Mouse (Mus musculus) CH12.LX (cell line): ENCODE data around the gene Pdhx.

ENCODE experiments used
- CTCF ChIP-seq, 2 experiments: IDR thresholded peaks in 1 of 2; conservative IDR thresholded peaks in 1 of 2; 2 replicates each; pipeline ENCODE4 v1.5.1; 2011 to 2012; ENCODE audit warnings: low read depth in 2 of 2, low read length in 2 of 2, improper control_type of control experiment in 1 of 2, inconsistent platforms in 1 of 2, mild to moderate bottlenecking in 1 of 2, moderate library complexity in 1 of 2
- EP300 ChIP-seq: IDR thresholded peaks from 2 replicates; pipeline ENCODE4 v1.6.1; 2011; ENCODE audit warnings: low read length, improper control_type of control experiment
- ETS1 ChIP-seq: conservative IDR thresholded peaks from 2 replicates; pipeline ENCODE4 v1.6.1; 2012; ENCODE audit warnings: low read depth, mild to moderate bottlenecking, inconsistent platforms, low read length, improper control_type of control experiment, moderate library complexity
- MEF2A ChIP-seq: IDR thresholded peaks from 2 replicates; pipeline ENCODE4 v1.6.1; 2014; ENCODE audit warnings: low read depth, mild to moderate bottlenecking, inconsistent platforms, low read length, improper control_type of control experiment, borderline replicate concordance
- POLR2AphosphoS2 ChIP-seq: IDR thresholded peaks from 2 replicates; pipeline ENCODE4 v1.6.1; 2011; ENCODE audit warnings: low read depth, low read length, improper control_type of control experiment
- ZMIZ1 ChIP-seq: IDR thresholded peaks from 2 replicates; pipeline ENCODE4 v1.6.1; 2012; ENCODE audit warnings: low read depth, mild to moderate bottlenecking, inconsistent platforms, low read length, improper control_type of control experiment
- ZNF384 ChIP-seq: IDR thresholded peaks from 2 replicates; pipeline ENCODE4 v1.6.1; 2012; ENCODE audit warnings: low read depth, low read length, improper control_type of control experiment, inconsistent platforms

DNA sequence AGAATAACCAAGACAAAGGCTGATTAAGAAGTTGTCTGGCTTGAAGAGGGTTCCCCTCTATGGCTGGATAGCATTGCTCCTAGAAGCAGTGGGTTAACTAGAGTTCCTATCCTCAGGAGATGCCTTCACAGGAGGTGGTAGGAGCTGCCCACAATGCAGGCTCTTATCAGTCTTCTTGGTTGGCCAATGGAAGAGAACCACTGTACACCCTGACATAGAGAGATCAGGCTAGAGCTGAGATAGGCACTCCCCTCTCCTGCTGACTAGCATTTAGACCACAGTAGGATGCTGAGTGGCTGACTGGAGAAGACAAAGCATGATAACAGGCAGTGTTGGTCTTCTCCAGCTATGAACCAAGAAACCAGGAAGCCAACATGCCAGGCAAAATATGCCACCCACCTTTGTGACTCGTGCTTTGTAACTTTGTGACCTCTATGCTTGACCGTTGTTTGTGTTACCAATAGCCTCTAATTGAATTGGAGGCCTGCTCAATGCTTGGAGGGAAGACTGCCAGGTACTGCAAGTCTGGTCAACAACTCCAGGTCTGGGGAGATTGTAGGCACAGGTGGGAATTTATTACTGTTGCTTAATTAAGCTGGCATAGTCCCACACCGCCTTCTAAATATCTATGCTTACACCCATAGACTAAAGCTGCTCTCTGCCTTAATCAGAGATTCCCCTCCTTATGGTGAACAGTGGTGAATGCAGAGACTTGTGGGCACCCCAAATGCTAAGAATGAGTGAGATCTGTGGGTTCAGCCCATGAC, 79.3 kb downstream of the Pdhx start:
- TF ChIP-seq CTCF (conservative IDR thresholded peaks at IDR 0.05 in 1 of 2, IDR thresholded peaks at IDR 0.05 in 1 of 2; ENCODE audit: low read depth in 2 of 2, low read length in 2 of 2): no peak
- no peak for TF ChIP-seq ETS1
- no peak for TF ChIP-seq POLR2AphosphoS2
- TF ChIP-seq ZNF384: no peak
- no peak for TF ChIP-seq ZMIZ1
- no peak for TF ChIP-seq EP300
- TF ChIP-seq MEF2A: no peak
